Mouse (Mus musculus) limb, embryonic 15.5 days (tissue): ENCODE data around the gene Hic2. TPM values are rescaled to one million over a fixed set of nuclear protein-coding genes. Genes with fewer than 3 reads are reported as not detected.

Experiments
- ATAC-seq: fragments of 200-750 bp; cut with Nextera tagmentation; 2 replicates; pipeline ENCODE4 v1.8.0; 2017; ENCODE audit warnings: low read depth, moderate TSS enrichment; ENCODE audit not compliant: insufficient number of reproducible peaks, low FRiP score, low TSS enrichment
- H3K27ac ChIP-seq: fragments of 300-500 bp; sonication (generic); 2 replicates; pipeline ENCODE4 v1.5.1; 2015; ENCODE audit warnings: moderate library complexity, mild to moderate bottlenecking, inconsistent platforms
- H3K27me3 ChIP-seq: fragments of 300-500 bp; sonication (generic); 2 replicates; pipeline ENCODE4 v1.6.1; 2015; ENCODE audit warnings: inconsistent platforms
- H3K36me3 ChIP-seq: fragments of 300-500 bp; sonication (generic); 2 replicates; pipeline ENCODE4 v1.6.1; 2015; ENCODE audit warnings: inconsistent platforms
- H3K4me1 ChIP-seq: fragments of 300-500 bp; sonication (generic); 2 replicates; pipeline ENCODE4 v1.6.1; 2015; ENCODE audit warnings: inconsistent platforms
- H3K4me2 ChIP-seq: fragments of 300-500 bp; sonication (generic); 2 replicates; pipeline ENCODE4 v1.6.1; 2015; ENCODE audit warnings: mild to moderate bottlenecking, inconsistent platforms
- H3K4me3 ChIP-seq: fragments of 300-500 bp; sonication (generic); 2 replicates; pipeline ENCODE4 v1.5.1; 2015; ENCODE audit warnings: mild to moderate bottlenecking, inconsistent platforms
- H3K9ac ChIP-seq: fragments of 300-500 bp; sonication (generic); 2 replicates; pipeline ENCODE4 v1.6.1; 2015; ENCODE audit warnings: inconsistent platforms
- H3K9me3 ChIP-seq: fragments of 300-500 bp; sonication (generic); 2 replicates; pipeline ENCODE4 v1.6.1; 2016; ENCODE audit warnings: inconsistent platforms
- WGBS: fragments of 180-500 bp; shearing (Covaris S2); methylation state at CpG from one replicate; pipeline ENCODE4 v1.1.7; 2015; 5-methylcytosine and 5-hydroxymethylcytosine counted together
- polyA plus RNA-seq: library from polyadenylated mRNA; unstranded; fragments of >200 nt; fragmentation: Nextera tagmentation; extraction: Ambion mirVana; gene quantifications from 2 replicates; pipeline ENCODE4 v1.2.1, GENCODE M21; 2015

Gene Hic2
- polyA plus RNA-seq = 4.1 and 4.7 TPM in 2 replicates

GRCm38 (mm10) chr16:17232794-17233701 is at the start of gene Hic2:
Gene Hic2, plus strand, starts transcription at chr16:17233572.
- 2% methylated on average over 57 of the region's 59 CpGs for WGBS

GRCm38 (mm10) chr16:17185475-17185874 is 47.9 kb upstream of the Hic2 start:
- Histone ChIP-seq H3K36me3 (peaks cover 16% of the 10 kb centered on the region), H3K9ac (no peak overlapping the region), H3K27me3 (no peaks in the 10 kb centered on the region), H3K9me3 (no peaks in the 10 kb centered on the region), H3K4me3 (no peak overlapping the region), H3K4me1 (no peaks in the 10 kb centered on the region), H3K4me2 (no peak overlapping the region), H3K27ac (no peak overlapping the region)
- ATAC-seq = no peak

More at GRCm38 (mm10) chr16:17232794-17233701, at the start of gene Hic2:
- Histone ChIP-seq H3K36me3 (no peaks in the 10 kb centered on the region), H3K9ac (peak within 1 kb of the TSS; percentile 97), H3K9me3 (no peaks in the 10 kb centered on the region), H3K4me1 (peaks cover 35% of the 10 kb centered on the region), H3K27me3 (no peaks in the 10 kb centered on the region), H3K4me3 (peak within 1 kb of the TSS; percentile 99), H3K27ac (peak within 1 kb of the TSS; percentile 92), H3K4me2 (peak within 1 kb of the TSS; percentile 91)
- ATAC-seq = peak; percentile 95

- Histone ChIP-seq H3K9ac (no peak overlapping the region), H3K36me3 (no peaks in the 10 kb centered on the region; the same call in 1 of the 2 replicates), H3K4me1 (no peaks in the 10 kb centered on the region), H3K9me3 (no peaks in the 10 kb centered on the region), H3K4me2 (no peak overlapping the region), H3K27me3 (no peaks in the 10 kb centered on the region), H3K27ac (no peak overlapping the region), H3K4me3 (no peak overlapping the region)
- 82% methylated on average over 4 of the region's 4 CpGs for WGBS
- no peak for ATAC-seq
Measured at GRCm38 (mm10) chr16:17193823-17194222, 39.5 kb upstream of the Hic2 start.

- H3K36me3 ChIP-seq = no peaks in the 10 kb centered on the region; the same call in 1 of the 2 replicates
- ATAC-seq = no peak
Measured at GRCm38 (mm10) chr16:17200121-17200952, 33.0 kb upstream of the Hic2 start.

GRCm38 (mm10) chr16:17200953-17201707 is 32.2 kb upstream of the Hic2 start:
- Histone ChIP-seq H3K4me3 (peak overlapping the region; percentile 99), H3K27me3 (0 out of 2 replicates have a peak, but pooled peaks cover under 1% of the 10 kb centered on the region), H3K4me2 (peak overlapping the region; percentile 61), H3K4me1 (peaks cover 13% of the 10 kb centered on the region), H3K27ac (peak overlapping the region; percentile 84), H3K36me3 (no peaks in the 10 kb centered on the region; the same call in 1 of the 2 replicates), H3K9ac (peak overlapping the region; percentile 97), H3K9me3 (no peaks in the 10 kb centered on the region)
- peak; percentile 79 for ATAC-seq
- under 1% methylated on average over 63 of the region's 72 CpGs for WGBS

More at GRCm38 (mm10) chr16:17200121-17200952, 33.0 kb upstream of the Hic2 start:
- Histone ChIP-seq H3K27ac (peak overlapping the region; percentile 84), H3K4me2 (peak overlapping the region; percentile 61), H3K4me3 (peak overlapping the region; percentile 99), H3K4me1 (peaks cover 13% of the 10 kb centered on the region), H3K27me3 (no peaks in the 10 kb centered on the region), H3K9ac (peak overlapping the region; percentile 97), H3K9me3 (no peaks in the 10 kb centered on the region)
- WGBS = 5% methylated on average over 24 of the region's 24 CpGs

- WGBS = 50% methylated on average over 2 of the region's 2 CpGs
- peak overlapping the region; percentile 84; the same call in 1 of the 2 replicates for H3K27ac ChIP-seq
- no peaks in the 10 kb centered on the region for H3K9me3 ChIP-seq
- H3K4me1 ChIP-seq = peaks cover 13% of the 10 kb centered on the region
- ATAC-seq = peak; percentile 48; the same call in 1 of the 2 replicates
- no peaks in the 10 kb centered on the region; the same call in 1 of the 2 replicates for H3K36me3 ChIP-seq
- no peak overlapping the region for H3K9ac ChIP-seq
- H3K27me3 ChIP-seq = 0 out of 2 replicates have a peak, but pooled peaks cover 7% of the 10 kb centered on the region
- H3K4me3 ChIP-seq = peak overlapping the region; percentile 99; the same call in 1 of the 2 replicates
- no peak overlapping the region; the same call in 1 of the 2 replicates for H3K4me2 ChIP-seq
Measured at GRCm38 (mm10) chr16:17201977-17202376, 31.4 kb upstream of the Hic2 start.

GRCm38 (mm10) chr16:17202549-17202948 is 30.8 kb upstream of the Hic2 start, which contains the start of gene Ube2l3:
Gene Ube2l3, minus strand, starts transcription at chr16:17202649.
- H3K4me2 ChIP-seq = peak within 1 kb of the TSS; percentile 61
- H3K27ac ChIP-seq = peak within 1 kb of the TSS; percentile 84; the same call in 1 of the 2 replicates
- peaks cover 13% of the 10 kb centered on the region for H3K4me1 ChIP-seq
- 0 out of 2 replicates have a peak, but pooled peaks cover 7% of the 10 kb centered on the region for H3K27me3 ChIP-seq
- no peaks in the 10 kb centered on the region; the same call in 1 of the 2 replicates for H3K36me3 ChIP-seq
- no peaks in the 10 kb centered on the region for H3K9me3 ChIP-seq
- H3K9ac ChIP-seq = no peak within 1 kb of the TSS
- peak within 1 kb of the TSS; percentile 99 for H3K4me3 ChIP-seq
- WGBS = 84% methylated on average over 1 of the region's 1 CpGs
- no peak for ATAC-seq

- H3K4me3 ChIP-seq = no peak overlapping the region
- H3K9ac ChIP-seq = no peak overlapping the region
- H3K9me3 ChIP-seq = no peaks in the 10 kb centered on the region
- H3K4me1 ChIP-seq = peaks cover 25% of the 10 kb centered on the region
- ATAC-seq = no peak
- H3K27ac ChIP-seq = no peak overlapping the region
- no peak overlapping the region for H3K4me2 ChIP-seq
- no peaks in the 10 kb centered on the region for H3K36me3 ChIP-seq
- WGBS = 10% methylated on average over 6 of the region's 6 CpGs
- peaks cover 23% of the 10 kb centered on the region for H3K27me3 ChIP-seq
Measured at GRCm38 (mm10) chr16:17204990-17205389, 28.4 kb upstream of the Hic2 start.

- Histone ChIP-seq H3K9me3 (no peaks in the 10 kb centered on the region), H3K36me3 (no peaks in the 10 kb centered on the region), H3K27ac (peak within 1 kb of the TSS; percentile 1; the same call in 1 of the 2 replicates), H3K4me3 (peak within 1 kb of the TSS; percentile 55), H3K9ac (peak within 1 kb of the TSS; percentile 18; the same call in 1 of the 2 replicates), H3K4me1 (peaks cover 23% of the 10 kb centered on the region), H3K27me3 (peaks cover 45% of the 10 kb centered on the region), H3K4me2 (peak within 1 kb of the TSS; percentile 97)
- WGBS = 1% methylated on average over 85 of the region's 85 CpGs
- ATAC-seq = peak; percentile 70
Measured at GRCm38 (mm10) chr16:17208389-17209361, 24.7 kb upstream of the Hic2 start, which contains the start of gene Rimbp3. Gene Rimbp3, plus strand, starts transcription at chr16:17208603.

GRCm38 (mm10) chr16:17209404-17209960 is 23.9 kb upstream of the Hic2 start:
- Histone ChIP-seq H3K9me3 (no peaks in the 10 kb centered on the region), H3K27ac (no peak overlapping the region), H3K4me2 (peak overlapping the region; percentile 97), H3K4me1 (peaks cover 23% of the 10 kb centered on the region), H3K4me3 (peak overlapping the region; percentile 55), H3K27me3 (peaks cover 45% of the 10 kb centered on the region), H3K36me3 (no peaks in the 10 kb centered on the region), H3K9ac (peak overlapping the region; percentile 18; the same call in 1 of the 2 replicates)
- WGBS = under 1% methylated on average over 37 of the region's 37 CpGs
- no peak for ATAC-seq
